Mouse (Mus musculus): ENCODE results near the gene Cspg4.
"Not testable (repeated sequence)": the region's sequence is repeated elsewhere in the genome, so short reads cannot be mapped to it uniquely, and the experiment has no call there.

The Cspg4 gene

DNA sequence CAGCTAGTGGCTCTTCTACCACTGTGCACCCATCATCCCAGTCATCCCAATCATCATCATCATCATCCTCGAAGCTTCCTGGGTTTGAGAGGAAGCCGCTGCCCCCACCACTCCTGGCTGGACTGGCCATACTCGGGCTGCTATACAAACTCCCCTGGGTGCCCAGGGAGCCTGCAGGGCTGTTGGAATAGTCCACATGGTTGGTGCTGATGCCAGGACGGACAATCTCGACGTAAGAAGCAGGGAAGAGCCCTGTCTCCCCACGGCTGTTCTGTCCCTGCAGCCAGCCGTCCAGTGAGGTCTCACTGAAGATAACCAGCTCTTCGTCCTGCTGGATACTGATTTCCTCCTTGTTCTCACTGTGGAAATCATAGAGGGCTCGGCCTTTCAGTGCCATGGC, 61.6 kb downstream of the Cspg4 start:
- DNase-seq (ENCODE audit: low spot score) = no peak

DNA sequence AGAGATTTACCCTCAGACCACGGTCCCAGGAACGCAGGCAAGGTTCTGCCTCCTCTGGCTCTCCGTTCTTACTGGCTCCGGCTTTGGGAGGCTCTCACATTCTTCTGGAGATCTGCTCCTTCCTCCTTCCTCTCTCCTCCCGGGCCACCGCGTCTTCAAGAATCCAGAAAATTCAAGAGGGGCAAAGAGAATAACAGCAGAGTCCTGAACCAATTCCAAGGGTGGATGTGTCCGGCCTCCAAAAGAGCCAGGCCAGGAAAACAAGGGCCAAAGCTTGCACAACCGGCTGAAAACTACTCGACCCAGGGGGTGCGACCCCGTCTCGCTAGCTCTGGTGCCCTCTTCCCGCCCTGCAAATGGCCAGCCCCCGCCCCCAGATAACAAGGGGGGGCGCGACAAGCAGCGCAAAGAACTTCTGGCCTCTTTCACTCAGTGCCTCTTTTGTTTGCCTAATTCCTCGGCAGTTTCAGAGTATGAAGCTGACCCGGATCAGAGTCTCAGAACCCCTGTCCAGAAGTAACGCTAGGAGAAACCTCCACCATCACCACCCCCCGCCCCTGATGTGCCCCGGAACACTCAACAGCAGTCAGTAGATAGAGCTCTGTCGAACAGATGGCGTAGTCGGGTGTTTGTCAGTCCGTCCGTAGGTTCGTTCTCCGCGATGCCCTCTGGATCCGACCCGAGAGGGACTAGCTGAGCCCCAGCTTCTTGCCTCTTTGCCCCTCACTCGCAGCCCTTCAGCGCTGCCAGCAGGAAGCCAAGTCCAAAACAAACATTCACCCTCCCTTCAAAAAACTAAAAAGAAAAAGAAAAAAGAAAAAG, 62.6 kb downstream of the Cspg4 start:
- DNase-seq (ENCODE audit: low spot score) = no peak

DNA sequence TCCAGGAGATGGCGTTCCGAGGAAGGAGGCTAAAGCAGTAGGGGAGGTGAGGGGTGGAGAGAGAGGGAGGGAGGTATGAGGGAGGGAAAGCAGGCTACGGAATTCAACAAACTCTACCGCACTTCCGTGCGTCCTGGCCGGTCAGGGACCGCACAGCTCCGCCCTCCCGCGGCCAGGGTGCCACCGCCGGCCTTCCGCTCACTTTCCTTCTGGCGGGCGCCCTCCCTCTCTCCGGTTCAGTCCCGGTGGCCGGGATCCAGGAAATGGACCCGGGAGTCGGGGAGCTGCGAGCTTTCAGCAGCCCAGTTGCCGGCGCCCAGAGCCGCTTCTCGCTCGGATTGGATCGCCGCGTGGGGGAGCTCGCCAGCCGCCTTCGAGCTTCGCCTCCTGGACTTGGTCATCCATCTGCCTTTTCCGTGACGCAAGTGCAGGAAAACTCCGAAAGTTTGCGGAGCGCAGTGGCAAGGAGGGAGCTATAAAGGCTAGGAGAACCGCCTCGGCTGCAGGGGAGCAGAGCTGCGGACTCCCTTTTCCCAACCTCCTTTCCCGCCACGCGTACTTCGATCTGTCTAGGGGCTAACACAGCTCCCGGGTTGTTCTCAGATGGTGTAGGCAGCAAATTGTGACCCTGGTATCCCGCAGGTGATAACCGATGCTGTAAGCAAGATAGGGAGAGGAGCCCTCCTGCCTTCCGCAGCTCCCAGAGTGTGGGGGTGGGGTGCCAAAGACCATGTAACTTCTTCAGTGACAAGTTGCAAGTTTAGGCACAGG, 63.4 kb downstream of the Cspg4 start, which contains the start of gene Snx33:
Gene Snx33, minus strand, starts transcription at position 331 of the 771 bp plus-strand sequence.
- DNase-seq (ENCODE audit: low spot score) = peak; percentile 66

DNA sequence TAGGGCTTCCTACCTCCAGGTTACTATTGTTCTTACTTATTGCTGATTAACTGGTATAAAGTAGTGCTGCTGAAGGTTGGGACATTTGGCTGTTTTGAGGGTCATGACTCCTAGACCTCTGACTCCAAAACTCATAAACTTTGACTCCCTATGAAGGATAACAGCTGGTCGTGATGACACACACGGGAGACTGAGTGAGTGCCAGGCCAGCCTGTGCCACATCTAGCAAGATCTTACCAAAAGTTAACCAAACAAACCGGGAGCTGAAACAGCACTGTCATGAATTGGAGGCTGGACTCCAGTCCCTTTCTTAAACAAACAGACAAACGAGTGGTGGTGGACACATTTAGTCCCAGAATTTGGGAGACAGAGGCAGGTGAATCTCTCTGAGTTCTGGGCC, 64.7 kb downstream of the Cspg4 start:
- no peak for DNase-seq (ENCODE audit: low spot score)

DNA sequence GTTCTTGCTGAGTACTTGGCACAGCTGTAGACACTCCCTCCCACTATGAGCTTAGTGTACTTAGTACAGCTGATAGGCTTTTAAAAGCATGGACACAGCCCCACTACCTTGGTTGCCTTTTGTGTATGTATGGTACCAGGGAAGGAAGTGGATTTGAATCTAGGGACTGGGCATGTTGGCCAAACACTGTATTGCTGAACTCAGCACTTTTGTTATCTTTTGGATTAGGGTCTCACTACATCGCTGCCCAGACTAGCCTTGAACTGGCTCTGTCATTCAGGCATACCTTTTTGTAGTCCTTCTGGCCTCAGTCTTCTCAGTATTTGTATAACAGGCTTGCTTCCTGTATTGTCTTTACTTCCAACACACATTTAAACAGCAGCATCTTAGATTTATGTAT, 65.7 kb downstream of the Cspg4 start:
- DNase-seq (ENCODE audit: low spot score) = no peak

DNA sequence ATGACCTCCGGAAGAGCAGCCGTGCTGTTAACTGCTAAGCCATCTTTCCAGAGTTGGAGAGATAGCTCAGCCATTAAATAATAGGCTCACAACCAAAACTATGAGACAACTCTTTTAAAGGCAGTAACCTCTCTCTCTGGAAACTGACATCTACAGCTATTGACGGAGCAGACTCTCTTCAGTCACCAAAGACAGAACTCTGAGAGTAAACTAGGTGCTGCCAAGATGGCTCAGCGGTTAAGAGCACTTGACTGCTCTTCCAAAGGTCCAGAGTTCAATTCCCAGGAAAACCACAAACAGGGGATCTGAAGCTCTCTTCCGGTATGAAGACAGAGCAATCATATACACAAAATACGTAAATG, 72.0 kb downstream of the Cspg4 start:
- DNase-seq (ENCODE audit: low spot score) = no peak

DNA sequence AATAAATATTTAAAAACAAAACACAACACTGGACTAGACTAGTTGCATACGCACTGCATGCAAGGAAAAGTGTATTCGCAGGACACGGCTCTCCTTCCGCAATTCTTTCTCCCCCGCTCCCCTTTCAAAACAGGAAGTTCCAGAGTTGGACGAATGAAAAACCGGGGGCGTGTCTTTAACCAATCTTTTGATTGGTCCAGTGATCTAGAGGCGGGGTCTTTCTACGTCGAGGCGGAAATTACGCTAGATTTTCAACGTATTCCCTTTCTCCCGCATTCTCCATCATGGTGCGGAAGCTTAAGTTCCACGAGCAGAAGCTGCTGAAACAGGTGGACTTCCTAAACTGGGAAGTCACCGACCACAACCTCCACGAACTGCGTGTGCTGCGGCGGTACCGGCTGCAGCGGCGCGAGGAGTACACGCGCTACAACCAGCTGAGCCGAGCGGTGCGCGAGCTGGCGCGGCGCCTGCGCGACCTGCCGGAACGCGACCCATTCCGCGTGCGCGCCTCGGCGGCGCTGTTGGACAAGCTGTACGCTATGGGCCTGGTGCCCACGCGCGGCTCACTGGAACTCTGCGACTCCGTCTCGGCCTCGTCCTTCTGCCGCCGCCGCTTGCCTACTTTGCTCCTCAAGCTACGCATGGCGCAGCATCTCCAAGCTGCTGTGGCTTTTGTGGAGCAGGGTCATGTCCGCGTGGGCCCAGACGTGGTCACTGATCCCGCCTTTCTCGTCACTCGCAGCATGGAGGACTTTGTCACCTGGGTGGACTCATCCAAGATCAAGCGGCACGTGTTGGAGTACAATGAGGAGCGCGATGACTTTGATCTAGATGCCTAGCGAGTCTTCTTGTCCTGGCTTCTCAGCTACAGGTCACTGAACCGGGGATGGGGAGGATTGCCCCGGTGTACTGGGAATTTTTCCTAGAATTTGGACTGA, 72.7 kb downstream of the Cspg4 start, which contains the start of gene Imp3:
Gene Imp3, plus strand, starts transcription at position 253 of the 938 bp plus-strand sequence.
- DNase-seq (ENCODE audit: low spot score) = peak; percentile 82

DNA sequence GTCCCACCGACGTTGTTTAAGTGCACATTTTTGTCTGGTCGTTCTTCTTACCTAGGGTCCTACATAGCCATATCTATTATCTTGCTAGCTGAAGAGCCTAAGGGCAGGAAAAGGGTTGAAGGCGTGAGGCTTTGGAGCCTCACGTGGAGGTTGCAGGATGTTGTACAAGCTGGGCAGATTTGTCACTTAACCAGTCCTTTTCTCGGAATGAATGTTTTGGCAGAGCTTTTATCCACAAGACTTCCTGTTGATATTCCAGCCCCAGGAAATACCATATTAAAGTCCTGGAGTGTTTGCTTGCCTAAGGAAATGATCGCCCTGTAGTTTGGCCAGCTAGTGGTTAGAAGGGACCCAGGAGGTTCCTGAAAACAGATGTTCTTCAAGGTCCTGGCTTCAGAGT, 73.5 kb downstream of the Cspg4 start:
- DNase-seq (ENCODE audit: low spot score) = no peak

DNA sequence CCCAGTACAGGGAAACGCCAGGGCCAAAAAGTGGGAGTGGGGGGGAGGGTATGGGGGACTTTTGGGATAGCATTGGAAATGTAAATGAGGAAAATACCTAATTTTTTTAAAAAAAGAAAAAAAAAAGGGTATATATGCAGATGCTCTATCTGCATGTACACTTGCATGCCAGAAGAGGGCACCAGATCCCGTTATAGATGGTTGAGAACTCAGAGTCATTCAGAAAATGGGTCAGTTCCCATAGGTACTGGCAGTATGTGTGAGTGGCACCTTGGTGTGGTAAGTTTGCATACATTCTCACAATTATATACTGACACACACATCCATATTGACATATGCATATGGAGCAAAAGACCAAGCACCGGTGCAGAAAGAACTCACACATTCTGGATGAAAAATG, 82.6 kb downstream of the Cspg4 start:
- not testable (repeated sequence) for DNase-seq (ENCODE audit: low spot score)

DNA sequence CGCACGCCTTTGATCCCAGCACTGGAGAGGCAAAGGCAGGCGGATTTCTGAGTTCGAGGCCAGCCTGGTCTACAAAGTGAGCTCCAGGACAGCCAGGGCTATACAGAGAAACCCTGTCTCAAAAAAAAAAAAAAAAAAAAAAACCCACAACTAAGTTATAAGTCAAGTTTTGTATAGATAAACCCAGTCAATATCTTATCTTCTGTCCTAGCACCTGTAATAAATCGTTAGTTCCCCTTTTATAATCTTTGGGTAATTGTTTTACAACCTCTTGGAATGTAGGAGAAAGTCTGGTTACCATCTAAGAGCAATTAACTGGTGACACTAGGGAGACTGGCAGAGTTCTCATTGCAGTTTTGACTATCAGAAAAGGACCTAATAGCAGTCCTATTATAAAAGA, 83.9 kb downstream of the Cspg4 start:
- not testable (repeated sequence) for DNase-seq (ENCODE audit: low spot score)
